Mouse (Mus musculus): ENCODE results near the gene Chst2. TPM values are rescaled to one million over a fixed set of nuclear protein-coding genes. Genes with fewer than 3 reads are reported as not detected.

Chst2 gene
- 0.37 TPM for polyA plus RNA-seq (2014; fragmentation: Illumina TruSeq; extraction: RNeasy Lipid Tissue Mini Kit (QIAGEN cat#74804); ENCODE audit: low read depth, low replicate concordance)

GRCm38 (mm10) chr9:95406571-95407561 is at the start of gene Chst2:
Chst2 (minus strand) TSS chr9:95406722.

Other genes with a start within 250 kb of the Chst2 start
- 37.5 TPM for gene U2surp, start 105.3 kb upstream of the Chst2 start, polyA plus RNA-seq (2014; fragmentation: Illumina TruSeq; extraction: RNeasy Lipid Tissue Mini Kit (QIAGEN cat#74804); ENCODE audit: low read depth, low replicate concordance)
- gene Paqr9, start 152.9 kb upstream of the Chst2 start, polyA plus RNA-seq (2014; fragmentation: Illumina TruSeq; extraction: RNeasy Lipid Tissue Mini Kit (QIAGEN cat#74804); ENCODE audit: low read depth, low replicate concordance), result 151 TPM
- 0.77 TPM for gene Pcolce2, start 230.9 kb upstream of the Chst2 start, polyA plus RNA-seq (2014; fragmentation: Illumina TruSeq; extraction: RNeasy Lipid Tissue Mini Kit (QIAGEN cat#74804); ENCODE audit: low read depth, low replicate concordance)

Measured in liver, adult 10 weeks (tissue).